Mouse (Mus musculus) inflammation-experienced regulatory T-cells, adult 6 months (primary cell): ENCODE data around the gene Tex14. TPM values are rescaled to one million over a fixed set of nuclear protein-coding genes. Genes with fewer than 3 reads are reported as not detected.
A peak's percentile ranks its signal among the peaks of the same experiment; 100 is the strongest.
"Not testable (repeated sequence)": the region's sequence is repeated elsewhere in the genome, so short reads cannot be mapped to it uniquely, and the experiment has no call there.

ENCODE experiments used
- ATAC-seq: one replicate; pipeline ENCODE4 v1.8.0; 2017
- polyA plus RNA-seq, 3 experiments: library from polyadenylated mRNA; unstranded; fragments of 100-300 nt; shearing (Covaris generic); gene quantifications; one replicate each; pipeline ENCODE4 v1.2.1; 2017

The Tex14 gene
- polyA plus RNA-seq, 3 experiments from 2014 or later, result 0.34 to 0.60 TPM; not detected in 1

GRCm38 (mm10) chr11:87472058-87472457 is 67.2 kb downstream of the Tex14 start:
- not testable (repeated sequence) for ATAC-seq

DNA sequence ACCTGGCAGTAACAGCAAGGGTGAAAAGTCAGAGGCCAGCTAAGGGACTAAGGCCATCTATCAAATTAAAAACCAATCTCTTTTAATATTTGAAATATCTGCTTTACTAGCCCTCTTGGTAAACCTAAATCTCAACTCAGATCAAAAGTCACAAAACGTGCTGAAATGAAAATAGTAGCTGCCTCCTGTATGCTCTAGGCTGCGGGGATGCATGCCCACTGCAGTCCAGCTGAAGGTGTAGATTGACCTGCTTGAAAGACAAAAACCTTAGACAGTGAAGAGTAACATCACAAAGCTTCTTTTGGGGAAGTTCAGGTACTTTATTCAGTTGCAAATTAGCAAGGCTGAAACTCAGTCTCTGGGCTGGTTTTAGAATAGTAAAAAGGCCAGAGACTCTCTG is 74.3 kb downstream of the Tex14 start:
- not testable (repeated sequence) for ATAC-seq

DNA sequence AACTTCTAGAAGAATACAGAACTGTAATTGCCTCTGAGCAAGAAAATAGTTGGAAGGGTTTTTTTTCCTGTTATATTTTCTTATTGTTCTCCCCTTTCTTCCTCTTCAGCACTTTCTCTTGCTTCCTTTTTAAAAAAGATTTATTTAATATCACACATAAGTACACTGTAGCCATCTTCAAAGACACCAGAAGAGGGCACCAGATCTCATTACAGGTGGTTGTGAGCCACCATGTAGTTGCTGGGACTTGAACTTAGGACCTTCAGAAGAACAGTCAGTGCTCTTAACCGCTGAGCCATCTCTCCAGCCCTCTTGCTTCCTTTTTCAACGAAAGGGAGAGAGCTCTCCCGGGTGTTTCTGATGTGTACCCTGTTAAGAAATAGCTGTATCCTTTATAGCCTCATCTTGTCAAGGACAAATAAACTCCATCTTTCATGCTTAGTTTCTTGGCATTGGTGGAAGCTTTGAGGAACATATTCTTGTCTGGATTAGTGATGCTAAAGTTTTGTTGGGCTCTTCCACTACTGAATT is 79.0 kb downstream of the Tex14 start:
- ATAC-seq, result no peak

- no peak for ATAC-seq
Measured at GRCm38 (mm10) chr11:87488948-87489347, 84.1 kb downstream of the Tex14 start.

DNA sequence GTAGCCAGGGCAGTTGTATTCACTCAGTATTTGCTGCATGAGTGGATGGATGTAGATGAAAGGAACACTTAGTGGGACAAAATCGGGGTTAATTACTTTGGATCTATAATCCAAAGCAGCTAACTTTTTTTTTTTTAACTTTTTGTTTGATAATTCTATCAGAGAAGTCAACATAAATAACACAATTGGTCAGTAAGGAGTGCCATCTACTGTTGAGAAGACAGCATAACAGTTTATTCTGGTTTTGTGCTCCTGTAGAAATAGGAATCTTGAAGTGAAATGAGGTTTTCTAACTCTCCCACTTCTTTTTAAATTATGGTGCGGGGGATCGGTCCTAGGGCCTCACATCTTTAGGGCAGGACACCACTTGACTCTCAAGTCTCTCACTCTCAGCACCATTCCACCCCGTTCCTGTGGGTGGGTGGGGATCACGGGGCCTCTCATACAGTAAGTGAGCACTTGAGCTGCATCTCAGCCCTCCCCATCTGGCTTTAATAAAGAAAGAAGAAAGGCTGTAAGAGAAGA is 99.9 kb downstream of the Tex14 start:
- peak; percentile 21 for ATAC-seq

- no peak for ATAC-seq
Measured at GRCm38 (mm10) chr11:87506502-87506901, 101.6 kb downstream of the Tex14 start.

GRCm38 (mm10) chr11:87507043-87507442 is 102.2 kb downstream of the Tex14 start:
- no peak for ATAC-seq

DNA sequence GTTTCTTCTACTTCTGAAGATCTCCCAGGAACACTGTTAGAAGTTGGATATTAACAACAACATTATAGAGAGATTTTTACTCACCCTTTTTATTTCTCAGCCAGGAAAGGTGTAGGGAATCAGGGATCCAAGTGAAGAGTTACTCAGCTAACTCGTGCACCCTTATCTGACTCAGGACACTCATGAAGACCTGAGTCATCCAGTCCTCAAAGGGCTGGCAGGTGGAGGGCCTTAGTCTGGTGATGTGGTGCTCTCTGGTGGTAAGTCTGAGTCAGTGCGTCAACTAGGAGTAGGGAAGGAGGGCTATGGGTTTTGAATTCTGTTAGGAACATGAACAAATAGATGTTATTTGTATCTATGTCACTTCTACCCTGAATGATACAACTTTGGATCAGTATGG is 114.4 kb downstream of the Tex14 start:
- ATAC-seq, result peak; percentile 35

GRCm38 (mm10) chr11:87523466-87523865 is 118.6 kb downstream of the Tex14 start:
- ATAC-seq, result no peak

- ATAC-seq, result no peak
Measured at GRCm38 (mm10) chr11:87523967-87524366, 119.1 kb downstream of the Tex14 start.

DNA sequence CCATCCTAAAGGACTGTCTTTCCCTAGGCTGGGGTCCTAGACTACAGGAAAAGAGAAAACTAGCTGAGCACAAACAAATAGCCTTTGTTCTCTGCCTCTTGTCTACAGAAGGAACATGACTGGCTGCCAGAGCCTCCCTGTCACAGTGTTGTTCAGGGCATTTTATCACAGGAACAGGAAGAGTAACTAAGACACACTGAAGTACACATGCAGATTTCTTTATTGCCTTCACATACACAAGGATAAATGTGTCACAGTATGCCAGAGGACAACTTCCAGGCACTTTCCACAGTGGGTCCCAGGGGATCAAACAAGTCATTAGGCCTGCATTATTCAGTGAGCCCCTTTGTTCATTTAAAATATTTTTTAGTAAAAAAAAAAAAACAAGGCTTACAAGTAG is 119.9 kb downstream of the Tex14 start:
- ATAC-seq, result no peak

- no peak for ATAC-seq
Measured at GRCm38 (mm10) chr11:87527364-87527763, 122.5 kb downstream of the Tex14 start.

DNA sequence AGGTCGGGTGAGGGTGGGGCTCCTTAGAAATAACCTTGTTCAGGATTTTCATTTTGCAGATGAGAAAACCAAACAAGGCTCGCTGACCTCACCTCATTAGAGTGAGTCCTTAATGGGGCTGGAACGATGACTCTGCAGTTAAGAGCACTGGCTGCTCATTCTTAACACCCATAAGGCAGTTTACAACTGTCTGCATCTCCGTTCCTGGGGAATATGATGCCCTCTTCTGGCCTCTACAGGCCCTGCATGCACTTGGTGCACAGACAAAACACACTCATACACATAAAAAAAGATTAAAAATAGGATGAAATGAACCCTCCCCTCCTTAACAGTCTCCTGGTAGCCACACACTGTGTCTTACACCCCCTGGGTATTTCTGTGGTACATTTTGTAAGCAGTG is 123.1 kb downstream of the Tex14 start:
- no peak for ATAC-seq

GRCm38 (mm10) chr11:87531695-87532094 is 126.8 kb downstream of the Tex14 start:
- ATAC-seq, result no peak

- ATAC-seq, result no peak
Measured at GRCm38 (mm10) chr11:87542285-87542684, 137.4 kb downstream of the Tex14 start.

- no peak for ATAC-seq
Measured at GRCm38 (mm10) chr11:87542906-87543305, 138.0 kb downstream of the Tex14 start.

GRCm38 (mm10) chr11:87553342-87553741 is 148.5 kb downstream of the Tex14 start:
- ATAC-seq, result no peak

DNA sequence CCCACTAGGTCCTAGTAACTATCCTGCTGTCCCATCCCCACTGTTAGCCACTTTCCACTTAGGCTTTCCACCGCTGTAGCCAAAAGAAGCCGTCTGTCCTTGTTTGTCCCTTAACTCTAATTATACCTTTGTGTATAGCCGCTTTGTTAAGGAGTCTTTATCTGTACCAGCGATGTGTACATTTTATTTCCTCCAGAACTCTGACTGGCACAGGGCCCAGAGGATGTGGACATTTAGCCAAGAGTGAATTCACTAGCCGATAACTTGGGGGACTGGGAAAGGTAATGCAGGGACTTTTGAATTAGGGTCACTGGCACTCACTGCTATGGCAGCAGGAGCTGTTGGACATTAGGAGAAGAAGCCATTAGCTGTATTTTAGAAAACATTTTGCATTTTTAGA is 149.5 kb downstream of the Tex14 start:
- ATAC-seq, result no peak

DNA sequence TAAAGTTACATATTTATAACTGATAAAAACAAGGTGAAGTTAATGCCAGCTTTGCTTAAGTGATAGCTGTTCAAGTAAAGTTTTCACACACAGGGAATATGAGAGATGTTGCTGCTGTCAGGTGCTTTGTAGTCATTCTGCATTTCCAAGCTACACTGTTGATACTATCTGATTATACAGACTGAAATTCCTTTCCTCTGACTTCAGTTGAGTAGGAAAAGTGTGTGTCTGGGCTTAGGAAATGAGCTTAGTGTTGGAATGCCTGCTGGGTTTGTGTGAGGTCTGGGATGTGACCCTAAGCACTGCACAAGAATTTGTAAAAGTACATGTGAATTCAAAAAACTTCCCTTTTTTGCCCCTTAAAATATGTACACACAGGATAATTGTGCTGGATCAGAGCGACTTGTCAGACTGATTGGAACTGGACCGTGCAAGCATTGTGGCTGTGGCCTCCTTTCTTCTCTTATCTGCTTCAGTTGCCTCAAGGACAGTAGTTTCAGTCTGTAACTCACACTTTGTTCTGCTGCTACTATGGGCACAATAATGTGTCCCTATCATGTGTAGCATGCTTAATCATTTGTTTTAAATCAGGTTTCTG is 150.3 kb downstream of the Tex14 start:
- no peak for ATAC-seq

- no peak for ATAC-seq
Measured at GRCm38 (mm10) chr11:87561208-87561607, 156.3 kb downstream of the Tex14 start.

DNA sequence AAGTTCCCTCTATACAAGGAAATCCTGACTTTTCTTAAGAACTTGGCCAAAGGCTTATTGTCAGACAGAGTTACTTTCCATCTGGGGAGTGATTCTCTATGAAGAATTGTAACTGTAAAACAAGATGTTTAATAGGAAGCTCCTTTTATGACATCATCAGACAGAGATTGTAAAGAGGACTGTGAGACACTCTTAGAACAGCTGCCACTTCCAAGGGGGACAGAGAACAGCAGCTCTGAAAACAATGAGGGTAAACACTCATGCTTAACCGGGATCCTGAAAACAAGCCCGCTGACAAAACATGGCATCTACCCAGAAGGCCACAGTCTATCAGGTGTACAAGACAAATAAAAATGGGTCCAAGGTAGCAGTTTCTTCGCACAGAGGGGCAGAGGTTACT is 161.6 kb downstream of the Tex14 start, which contains the start of gene Gm11492:
TSS of gene Gm11492 (plus strand) at position 153 of the 400 bp plus-strand sequence.
- no peak for ATAC-seq

DNA sequence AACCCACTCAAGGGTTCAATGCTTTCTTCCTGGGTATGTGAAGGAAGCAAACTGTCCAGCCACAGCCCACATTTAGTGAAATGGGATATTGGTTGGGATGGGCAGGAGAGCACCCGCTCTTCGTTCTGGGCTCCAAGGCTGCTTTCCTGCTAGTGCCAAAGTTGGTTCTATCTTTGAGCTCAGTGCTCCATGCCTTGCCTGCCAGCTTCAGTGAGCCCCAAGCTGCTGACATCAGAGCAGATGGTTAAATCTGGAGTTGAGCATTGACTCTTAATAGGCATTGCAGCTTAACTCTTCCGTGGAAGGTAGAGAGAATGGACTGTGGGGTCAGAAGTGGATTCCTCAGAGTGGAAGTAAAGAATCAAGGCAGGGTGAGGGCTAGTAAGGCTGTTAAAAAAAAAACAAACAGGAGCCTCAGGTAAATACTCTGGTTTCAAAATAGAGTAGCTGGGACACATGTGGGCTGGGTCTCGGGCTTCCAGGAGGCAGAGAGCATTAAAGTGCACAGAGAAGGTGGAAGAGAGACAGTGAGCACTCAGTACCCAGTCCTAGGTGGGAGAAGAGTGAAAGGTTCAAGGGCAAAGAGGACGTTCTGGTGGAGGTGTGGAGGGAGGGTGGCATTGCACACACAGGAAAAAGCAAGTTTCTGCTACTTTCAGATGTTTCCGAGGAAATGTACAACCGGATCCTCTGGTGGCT is 163.5 kb downstream of the Tex14 start, which contains the start of gene Sept4:
TSS of gene Sept4 (plus strand) at position 649 of the 699 bp plus-strand sequence.
- ATAC-seq, result no peak

DNA sequence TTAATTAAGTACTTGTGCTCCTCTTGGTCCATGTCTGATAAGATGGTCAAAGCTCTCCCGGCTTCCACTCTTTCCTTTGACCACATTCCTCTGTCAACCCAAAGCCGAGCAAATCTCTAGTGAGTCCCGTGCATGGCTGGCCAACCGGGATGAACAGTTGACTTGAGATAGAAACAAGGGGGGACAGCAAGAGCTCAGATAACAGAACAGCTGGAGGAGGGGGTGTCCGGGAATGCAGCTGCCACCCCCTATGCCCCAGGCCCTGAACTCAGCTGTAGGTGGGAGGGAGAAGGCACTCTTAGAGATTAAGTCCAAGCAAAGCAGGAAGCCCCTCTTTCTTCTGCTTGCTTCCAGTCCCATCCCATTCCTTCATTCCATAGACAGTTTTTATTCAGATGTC is 165.9 kb downstream of the Tex14 start:
- ATAC-seq, result no peak
